29 mouse cellular contexts compared by ENCODE assay signal in the genomic region with DNA sequence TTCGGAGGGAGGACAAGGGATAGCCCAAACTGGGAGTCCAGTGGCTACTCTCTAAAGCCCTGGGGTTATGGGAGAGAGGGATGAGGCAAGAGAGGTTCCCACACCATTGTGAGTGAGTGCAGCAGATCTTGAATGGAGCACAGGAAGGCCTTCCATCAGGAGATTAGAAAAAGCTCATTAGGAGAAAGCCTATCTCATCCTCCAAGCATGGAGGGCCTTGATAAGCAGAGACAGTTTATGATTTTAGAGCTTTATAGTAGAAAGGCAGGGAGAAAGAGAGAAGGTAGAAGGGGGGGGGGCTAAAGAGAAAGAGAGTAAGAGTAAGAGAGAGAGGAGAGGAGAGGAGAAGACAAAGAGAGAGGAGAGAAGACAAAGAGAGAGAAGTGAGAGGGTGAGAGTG.
"Had no signal": no experiment of that assay in that cellular context is flagged by ENCODE, and none has a peak within 500 bp of the region (broad histone marks: within the 10 kb centered on the region; RNA-seq: fewer than 3 reads in every experiment).

No protein-coding gene starts in this region.

- H3K27me3 ChIP-seq: heart, embryonic 12.5 days; heart, embryonic 13.5 days; heart, embryonic 15.5 days; hindbrain, embryonic 12.5 days; hindbrain, embryonic 13.5 days; hindbrain, embryonic 15.5 days; intestine, embryonic 15.5 days; kidney, embryonic 15.5 days had no signal

- H3K9ac ChIP-seq: heart, embryonic 12.5 days; heart, embryonic 13.5 days; heart, embryonic 15.5 days; hindbrain, embryonic 12.5 days; hindbrain, embryonic 13.5 days; hindbrain, embryonic 14.5 days; hindbrain, embryonic 15.5 days; intestine, embryonic 15.5 days; kidney, embryonic 15.5 days had no signal

- H3K9me3 ChIP-seq: heart, embryonic 13.5 days; heart, embryonic 15.5 days; hindbrain, embryonic 10.5 days; hindbrain, embryonic 12.5 days; hindbrain, embryonic 13.5 days; hindbrain, embryonic 15.5 days; intestine, embryonic 15.5 days; kidney, embryonic 15.5 days had no signal

- H3K36me3 ChIP-seq: heart, embryonic 12.5 days; heart, embryonic 13.5 days; heart, embryonic 15.5 days; hindbrain, embryonic 10.5 days; hindbrain, embryonic 12.5 days; hindbrain, embryonic 13.5 days; hindbrain, embryonic 15.5 days; intestine, embryonic 15.5 days; kidney, embryonic 15.5 days had no signal

- H3K4me3 ChIP-seq: heart, embryonic 12.5 days; heart, embryonic 13.5 days; heart, embryonic 15.5 days; hindbrain, embryonic 10.5 days; hindbrain, embryonic 12.5 days; hindbrain, embryonic 13.5 days; hindbrain, embryonic 15.5 days; intestine, embryonic 15.5 days; kidney, embryonic 15.5 days; layer of hippocampus, adult 2 months; left cerebral cortex, adult 2 months had no signal

- H3K27ac ChIP-seq: heart, embryonic 13.5 days; heart, embryonic 15.5 days; hindbrain, embryonic 10.5 days; hindbrain, embryonic 12.5 days; hindbrain, embryonic 13.5 days; hindbrain, embryonic 14.5 days; hindbrain, embryonic 15.5 days; hindbrain, postnatal 0 days; intestine, embryonic 15.5 days; kidney, embryonic 15.5 days; kidney, postnatal 0 days; layer of hippocampus, adult 2 months; left cerebral cortex, adult 2 months had no signal

- H3K4me1 ChIP-seq: heart, embryonic 12.5 days; heart, embryonic 13.5 days; heart, embryonic 15.5 days; hindbrain, embryonic 10.5 days; hindbrain, embryonic 12.5 days; hindbrain, embryonic 13.5 days; hindbrain, embryonic 15.5 days; intestine, embryonic 15.5 days; kidney, embryonic 15.5 days had no signal

- DNase-seq: heart, postnatal 10 days; heart, postnatal 14 days; heart, postnatal 36 days; heart, postnatal 4 days; kidney, adult 11 months; kidney, adult 18-20 months; kidney, adult 2 months; kidney, adult 8-10 months; kidney, adult 9 months; kidney, postnatal 10 days; kidney, postnatal 14 days; kidney, postnatal 36 days; kidney, postnatal 4 days; layer of hippocampus, adult 9-11 months; layer of hippocampus, postnatal 36 days had no signal
